Mouse (Mus musculus) inflammation-experienced regulatory T-cells, adult 6 months (primary cell): Measurements from ENCODE around the gene Dcaf1. TPM values are rescaled to one million over a fixed set of nuclear protein-coding genes. Genes with fewer than 3 reads are reported as not detected.

Source experiments
- ATAC-seq: one replicate; pipeline ENCODE4 v1.8.0; 2017
- polyA plus RNA-seq, 3 experiments: library from polyadenylated mRNA; unstranded; fragments of 100-300 nt; shearing (Covaris generic); gene quantifications; one replicate each; pipeline ENCODE4 v1.2.1; 2017

Gene Dcaf1
- polyA plus RNA-seq, 3 experiments from 2014 or later, result 19.5 to 23.1 (median 21.6) TPM

GRCm38 (mm10) chr9:106881071-106881755 is 59.5 kb downstream of the Dcaf1 start:
- ATAC-seq, result no peak

DNA sequence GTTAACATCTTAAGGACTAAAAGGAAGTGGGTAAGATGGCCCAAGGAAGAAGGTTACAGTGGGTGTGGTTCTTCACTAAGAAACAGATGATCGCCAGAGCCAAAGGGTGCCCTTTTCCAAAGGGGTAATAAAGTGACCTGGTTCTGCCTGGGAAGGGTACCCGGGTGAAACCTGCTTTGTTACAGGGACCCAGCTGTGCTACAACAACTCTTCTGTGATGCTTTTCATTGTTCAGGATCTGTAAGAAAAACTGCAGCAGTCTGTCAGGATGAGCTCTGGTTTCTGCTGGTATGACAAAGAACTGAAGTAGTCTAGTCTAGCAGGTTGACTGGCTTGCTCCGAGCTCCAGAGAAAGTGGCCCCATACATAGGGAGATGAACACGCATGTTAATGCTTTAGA is 60.5 kb downstream of the Dcaf1 start:
- ATAC-seq, result no peak

DNA sequence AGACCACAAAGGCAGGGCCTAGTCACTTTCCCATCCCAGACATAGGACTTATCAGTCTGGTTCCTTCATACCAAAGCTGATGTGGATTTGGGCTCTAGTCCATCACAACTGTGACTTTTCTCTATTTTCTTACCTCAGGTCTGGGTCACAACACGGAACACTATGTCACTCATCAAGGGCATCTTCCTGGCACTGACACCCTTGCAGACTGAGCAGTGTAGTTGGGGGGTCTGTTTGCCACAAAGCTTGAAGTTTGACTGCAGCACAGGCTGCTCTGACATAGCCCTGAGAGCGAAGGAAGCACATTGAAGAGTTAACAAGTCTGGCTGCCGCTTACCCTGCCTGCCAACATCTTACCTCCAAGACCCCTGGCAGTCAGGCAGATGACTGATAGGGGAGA is 61.4 kb downstream of the Dcaf1 start:
- no peak for ATAC-seq

- ATAC-seq, result no peak
These were observed 62.6 kb downstream of the Dcaf1 start for GRCm38 (mm10) chr9:106884306-106884705.

GRCm38 (mm10) chr9:106884996-106885900 is 63.6 kb downstream of the Dcaf1 start:
- ATAC-seq, result no peak

- ATAC-seq, result peak; percentile 11
These were observed 64.4 kb downstream of the Dcaf1 start for GRCm38 (mm10) chr9:106885901-106886731.

- ATAC-seq, result peak; percentile 70
These were observed 65.4 kb downstream of the Dcaf1 start, which contains the start of gene Rbm15b for GRCm38 (mm10) chr9:106886828-106887702. TSS of gene Rbm15b (minus strand) at chr9:106887428.

DNA sequence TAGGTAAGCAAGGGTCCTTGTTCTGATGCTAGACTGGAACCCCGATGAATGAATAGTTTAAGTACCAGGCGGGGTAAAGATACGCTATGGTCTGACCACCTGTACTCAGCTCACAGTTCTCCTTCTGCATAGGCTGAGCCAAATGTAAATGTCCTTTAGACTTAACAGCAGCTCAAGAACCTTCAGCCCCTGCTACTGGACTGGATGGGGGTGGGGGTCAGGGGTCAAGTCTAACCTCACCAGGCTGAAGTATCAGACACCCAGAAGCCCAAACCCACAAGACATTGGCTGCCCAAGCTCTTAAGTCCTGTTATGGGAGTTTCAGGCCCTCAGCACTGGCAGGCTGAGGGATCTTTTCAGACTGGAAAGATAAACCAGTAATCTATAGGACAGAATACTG is 66.7 kb downstream of the Dcaf1 start:
- ATAC-seq, result no peak

DNA sequence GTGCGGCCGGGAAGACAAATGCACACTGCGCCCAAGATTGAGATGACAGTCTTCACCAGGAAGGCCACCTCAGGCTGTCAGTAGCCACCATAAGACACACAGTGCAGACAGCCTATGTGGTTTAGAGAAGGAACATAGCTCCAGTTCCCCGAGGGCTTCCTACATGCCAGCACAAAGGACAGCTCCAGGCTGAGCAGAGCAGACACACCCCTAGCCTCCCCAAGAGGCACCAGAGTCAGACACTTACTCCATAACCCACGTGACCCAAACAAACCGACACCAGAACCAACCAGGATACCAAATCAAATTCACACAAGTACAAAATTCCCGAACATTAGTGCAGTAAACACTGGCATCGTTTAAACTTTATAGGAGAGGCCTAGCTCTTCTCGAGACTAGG is 67.6 kb downstream of the Dcaf1 start:
- ATAC-seq, result no peak

- no peak for ATAC-seq
These were observed 69.0 kb downstream of the Dcaf1 start for GRCm38 (mm10) chr9:106890496-106891240.

GRCm38 (mm10) chr9:106891341-106891741 is 69.7 kb downstream of the Dcaf1 start:
- no peak for ATAC-seq

GRCm38 (mm10) chr9:106891829-106892551 is 70.3 kb downstream of the Dcaf1 start, which contains the start of gene Manf:
TSS of gene Manf (minus strand) at chr9:106891979.
- peak; percentile 88 for ATAC-seq

- no peak for ATAC-seq
These were observed 70.8 kb downstream of the Dcaf1 start for GRCm38 (mm10) chr9:106892552-106892875.

GRCm38 (mm10) chr9:106893327-106893726 is 71.7 kb downstream of the Dcaf1 start:
- ATAC-seq, result no peak

DNA sequence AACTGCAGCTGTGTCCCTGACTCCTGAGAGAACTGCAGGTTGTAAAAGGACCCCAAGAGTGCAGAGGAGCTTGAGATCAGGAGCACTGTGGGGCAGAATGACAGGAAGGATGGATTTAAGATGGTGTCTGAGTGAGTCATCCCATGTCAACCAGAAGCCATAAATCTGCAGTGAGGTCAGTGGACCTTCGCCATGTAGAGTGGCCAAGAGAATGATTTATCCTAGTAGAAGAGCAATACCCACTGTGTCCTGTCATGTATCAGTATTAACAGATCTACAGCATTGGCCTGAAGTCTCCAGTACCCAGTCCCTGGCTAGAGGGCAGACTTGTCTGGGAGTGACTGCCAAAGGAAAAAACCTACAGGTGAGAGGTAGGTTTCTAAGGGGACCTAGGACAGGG is 77.2 kb downstream of the Dcaf1 start:
- ATAC-seq, result no peak

DNA sequence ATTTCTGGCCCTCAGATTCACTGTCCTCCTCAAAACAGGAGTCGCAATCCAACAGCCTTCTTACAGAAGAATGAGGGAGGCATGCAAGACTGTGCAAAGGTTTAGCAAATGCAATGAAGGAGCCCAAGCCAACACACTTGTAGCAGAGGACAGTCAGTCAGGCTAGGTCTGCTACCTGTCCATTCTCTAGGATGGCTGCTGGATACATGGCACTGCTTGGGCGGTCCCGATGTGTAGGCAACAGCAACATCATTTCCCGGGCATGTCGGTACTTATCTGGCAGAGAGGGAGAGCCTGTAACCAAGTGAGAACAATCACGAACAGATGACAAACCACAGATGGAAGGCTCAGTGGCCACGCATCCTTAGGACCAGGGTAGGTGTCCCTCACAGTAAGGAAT is 79.9 kb downstream of the Dcaf1 start:
- ATAC-seq, result no peak

- ATAC-seq, result no peak
These were observed 81.6 kb downstream of the Dcaf1 start for GRCm38 (mm10) chr9:106903099-106903790.

- ATAC-seq, result no peak
These were observed 82.1 kb downstream of the Dcaf1 start for GRCm38 (mm10) chr9:106903791-106904134.

GRCm38 (mm10) chr9:106906597-106906996 is 84.9 kb downstream of the Dcaf1 start:
- no peak for ATAC-seq

GRCm38 (mm10) chr9:106908174-106908573 is 86.5 kb downstream of the Dcaf1 start:
- no peak for ATAC-seq
